Mouse (Mus musculus) cerebellum, adult 2 months (tissue): ENCODE measurements around the gene Dpp8.

ENCODE experiments used
- CTCF ChIP-seq: fragments of 200-500 bp; IDR thresholded peaks from 2 replicates; pipeline ENCODE4 v1.5.1; 2011; ENCODE audit warnings: low read depth, mild to moderate bottlenecking, control low read depth, low read length, moderate library complexity, borderline replicate concordance; ENCODE audit not compliant: insufficient read depth
- POLR2A ChIP-seq: fragments of 200-500 bp; IDR thresholded peaks from 2 replicates; pipeline ENCODE4 v1.6.1; 2011; ENCODE audit warnings: low read length, control low read depth, borderline replicate concordance; ENCODE audit not compliant: insufficient read depth

DNA sequence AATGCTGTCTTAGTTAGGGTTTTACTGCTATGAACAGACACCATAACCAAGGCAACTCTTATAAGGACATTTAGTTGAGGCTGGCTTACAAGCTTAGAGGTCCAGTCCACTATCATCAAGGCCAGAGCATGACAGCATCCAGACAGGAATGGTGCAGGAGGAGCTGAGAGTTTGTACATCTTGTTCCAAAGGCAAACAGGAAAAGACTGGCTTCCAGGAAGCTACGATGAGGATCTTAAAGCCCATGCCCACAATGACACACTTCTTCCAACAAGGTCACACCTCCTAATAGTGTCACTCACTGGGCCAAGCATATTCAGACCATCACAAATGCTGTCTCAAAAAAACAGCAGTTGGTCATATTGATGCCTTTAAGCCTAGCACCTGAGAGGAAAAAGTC is 14.8 kb downstream of the Dpp8 start:
- TF ChIP-seq POLR2A, result no peak
- TF ChIP-seq CTCF, result no peak
